Mouse (Mus musculus): ENCODE data around the gene Uqcr10.

Uqcr10 gene

GRCm38 (mm10) chr11:4671736-4672135 lies 32.4 kb downstream of the Uqcr10 start:
- DNase-seq: no peak

- no peak for DNase-seq
Measured at GRCm38 (mm10) chr11:4662496-4662878, 41.7 kb downstream of the Uqcr10 start.

GRCm38 (mm10) chr11:4661871-4662495 lies 42.2 kb downstream of the Uqcr10 start:
- DNase-seq: no peak

DNA sequence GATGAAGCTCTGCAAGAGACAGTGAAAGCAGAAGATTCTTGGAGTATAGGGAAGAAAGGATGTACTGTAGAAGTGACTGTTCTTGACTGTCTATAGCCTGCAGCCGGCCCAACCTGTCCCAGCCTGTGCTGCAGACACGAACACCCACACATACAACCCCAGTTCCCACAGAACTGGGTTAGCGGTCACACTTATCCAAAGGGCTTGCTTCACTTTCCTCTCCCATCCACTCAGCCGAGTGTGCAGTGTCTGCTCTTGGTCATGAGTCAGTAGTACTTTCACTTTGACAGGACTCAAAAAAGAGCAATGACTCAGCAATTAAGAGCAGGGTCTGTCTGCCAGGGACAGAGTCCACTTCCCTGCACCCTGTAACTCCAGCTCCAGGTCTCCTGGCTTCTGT lies 42.8 kb downstream of the Uqcr10 start:
- peak; percentile 48 for DNase-seq

DNA sequence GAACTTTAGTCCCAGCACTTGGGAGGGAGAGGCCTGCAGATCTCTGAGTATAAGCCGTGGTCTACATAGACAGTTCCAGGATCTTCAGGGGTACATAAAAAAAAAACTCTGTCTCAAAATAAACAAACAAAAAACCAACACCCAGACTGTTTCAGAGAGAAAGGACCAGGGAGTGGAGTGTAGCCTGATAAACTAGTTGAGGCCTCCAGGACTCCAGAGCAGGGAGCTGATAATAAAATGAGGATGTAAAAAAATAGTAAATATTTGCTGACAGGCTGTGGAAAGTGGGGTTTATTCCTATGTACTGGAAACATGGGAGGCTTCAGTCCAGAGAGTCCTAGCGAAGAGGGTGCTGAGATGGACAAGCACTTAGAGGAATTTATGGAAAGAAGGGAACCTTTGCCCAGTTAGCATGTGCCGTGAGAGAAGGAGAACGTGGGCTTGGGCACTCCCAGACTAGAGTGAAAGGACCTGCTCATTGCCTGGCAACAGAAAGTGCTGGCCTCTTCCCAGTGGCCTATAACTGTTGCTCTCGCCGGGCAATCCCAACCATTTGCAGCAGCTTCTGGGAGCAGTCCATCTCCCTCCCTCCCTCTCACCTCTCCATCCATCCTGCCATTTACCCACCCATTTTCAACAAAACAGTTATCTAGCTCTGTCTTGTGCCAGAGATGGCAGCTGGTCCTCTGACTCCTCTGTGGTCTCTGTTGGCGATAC lies 43.7 kb downstream of the Uqcr10 start:
- no peak for DNase-seq

- no peak for DNase-seq
Measured at GRCm38 (mm10) chr11:4659818-4660217, 44.3 kb downstream of the Uqcr10 start.
